Mouse (Mus musculus): ENCODE results near the gene Olfr1112.
"Not testable (repeated sequence)": the region's sequence is repeated elsewhere in the genome, so short reads cannot be mapped to it uniquely, and the experiment has no call there.

Olfr1112 gene

GRCm38 (mm10) chr2:87187498-87187897 lies at the start of gene Olfr1112:
Olfr1112 (plus strand) TSS chr2:87187798.
- no peak for DNase-seq (ENCODE audit: low read depth)

- DNase-seq (ENCODE audit: low read depth), result no peak
Measured at GRCm38 (mm10) chr2:87140200-87140599, 47.4 kb upstream of the Olfr1112 start, which contains the start of gene Olfr1110. Olfr1110 (minus strand) TSS chr2:87140300.

DNA sequence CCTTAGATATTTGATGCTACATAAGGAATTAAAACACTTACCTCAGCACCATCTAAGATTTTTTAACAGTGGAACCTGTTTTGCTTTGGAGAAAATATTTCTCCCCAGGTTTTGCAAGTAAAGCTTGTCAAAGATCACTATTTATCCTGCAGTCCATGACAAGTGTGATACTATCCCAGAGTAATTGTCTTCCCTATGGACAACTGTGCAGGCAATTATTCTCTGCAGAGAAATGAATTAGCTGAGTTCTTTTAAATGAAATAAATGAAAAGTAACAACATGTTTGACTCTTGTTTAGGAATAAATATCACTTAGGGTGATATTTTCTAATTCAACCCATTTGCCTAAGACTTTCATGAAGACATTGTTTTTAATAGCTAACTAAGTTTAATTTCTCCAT lies 35.1 kb upstream of the Olfr1112 start, which contains the start of gene Olfr1111:
Gene Olfr1111, minus strand, starts transcription at position 101 of the 400 bp plus-strand sequence.
- no peak for DNase-seq (ENCODE audit: low read depth)

DNA sequence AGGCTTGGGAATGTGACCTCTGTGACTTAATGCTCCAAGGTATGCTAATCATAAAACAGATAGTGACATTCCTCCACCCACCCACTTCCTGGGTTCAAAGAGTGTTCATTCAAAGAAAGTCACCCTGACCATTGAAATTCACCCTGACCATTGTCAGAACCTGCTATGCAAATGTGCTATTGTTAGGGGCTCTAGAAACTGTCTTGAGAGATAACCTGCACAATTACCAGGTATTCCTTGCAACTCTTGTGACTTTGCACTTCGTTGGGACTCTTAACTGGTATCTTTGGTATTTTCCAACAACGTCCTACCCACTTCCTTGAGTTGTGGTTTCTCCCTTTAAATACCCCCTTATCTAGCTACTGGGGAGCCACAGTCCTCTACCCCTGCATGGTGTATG lies 19.9 kb upstream of the Olfr1112 start:
- not testable (repeated sequence) for DNase-seq (ENCODE audit: low read depth)

DNA sequence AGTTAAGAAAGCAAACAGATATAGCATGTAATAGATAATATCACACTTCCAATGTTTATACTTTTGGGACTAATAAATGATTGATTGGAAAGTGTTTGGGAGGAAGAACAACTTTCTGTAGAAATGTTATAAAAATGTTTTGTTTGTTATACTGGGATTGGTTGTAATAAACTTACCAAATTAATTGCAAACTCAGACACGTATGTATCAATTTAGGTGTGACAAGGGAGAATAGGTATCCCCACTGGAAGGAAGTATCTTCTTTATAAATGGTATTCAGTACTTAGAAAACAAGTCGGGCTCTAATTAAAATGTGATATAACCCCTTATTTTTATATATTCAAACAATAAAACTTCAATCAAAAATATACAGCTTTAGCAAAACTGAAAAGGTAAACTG lies 21.1 kb downstream of the Olfr1112 start, which contains the start of gene Olfr1113:
Gene Olfr1113, plus strand, starts transcription at position 301 of the 400 bp plus-strand sequence.
- DNase-seq (ENCODE audit: low read depth), result no peak

Data from NIH3T3 (cell line).